Mouse (Mus musculus) right cerebral cortex, adult 18-20 months (tissue): ENCODE measurements around the gene Cbfb.
A peak's percentile ranks its signal among the peaks of the same experiment; 100 is the strongest.

ENCODE experiments used
- DNase-seq: peaks from one replicate; pipeline ENCODE4 v3.0.0; 2022; ENCODE audit warnings: mixed read lengths

The Cbfb gene

DNA sequence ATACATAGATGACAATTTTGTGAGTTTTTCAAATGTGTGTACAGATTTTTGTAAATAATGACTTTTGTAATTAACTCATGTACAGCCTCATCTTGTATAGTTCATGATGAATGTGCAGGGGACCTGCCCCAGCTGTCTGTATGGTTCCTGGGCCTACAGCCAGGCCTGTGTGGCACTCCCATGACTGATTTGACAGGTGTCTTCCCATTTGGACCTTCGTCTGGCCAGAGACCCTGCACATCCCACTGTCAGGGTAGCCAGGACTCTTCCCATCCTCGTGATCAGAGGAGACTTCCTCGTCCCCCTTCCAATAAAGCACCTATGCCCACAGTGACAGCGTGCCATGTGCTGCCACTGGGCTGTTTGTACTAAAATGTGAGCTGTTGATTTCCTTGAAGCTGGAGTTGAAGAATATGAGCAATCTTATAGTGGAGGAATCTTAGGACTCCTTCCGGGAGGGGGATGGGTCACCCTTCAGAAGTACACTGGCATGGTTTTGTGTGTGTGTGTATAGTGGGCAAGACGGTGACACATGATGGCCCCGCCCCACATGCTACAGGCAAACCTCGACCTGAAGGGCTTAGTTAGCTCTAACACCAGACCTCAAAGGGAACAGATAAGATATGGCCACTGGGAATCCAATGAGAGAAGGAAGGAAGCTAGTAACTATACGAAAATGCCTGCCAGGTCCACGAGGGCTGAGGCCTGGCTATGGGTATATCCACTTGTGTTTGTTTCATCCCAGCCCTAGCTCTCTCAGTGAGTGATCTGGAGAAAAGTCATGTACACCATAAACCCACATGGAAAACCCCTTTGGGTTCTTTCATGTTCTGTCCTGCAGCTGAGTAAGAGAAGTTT lies 82.4 kb downstream of the Cbfb start:
- no peak for DNase-seq

GRCm38 (mm10) chr8:105253766-105254151 lies 83.3 kb downstream of the Cbfb start:
- DNase-seq, result no peak

- DNase-seq, result peak; percentile 90
These were observed 83.9 kb downstream of the Cbfb start for GRCm38 (mm10) chr8:105254152-105254965.

DNA sequence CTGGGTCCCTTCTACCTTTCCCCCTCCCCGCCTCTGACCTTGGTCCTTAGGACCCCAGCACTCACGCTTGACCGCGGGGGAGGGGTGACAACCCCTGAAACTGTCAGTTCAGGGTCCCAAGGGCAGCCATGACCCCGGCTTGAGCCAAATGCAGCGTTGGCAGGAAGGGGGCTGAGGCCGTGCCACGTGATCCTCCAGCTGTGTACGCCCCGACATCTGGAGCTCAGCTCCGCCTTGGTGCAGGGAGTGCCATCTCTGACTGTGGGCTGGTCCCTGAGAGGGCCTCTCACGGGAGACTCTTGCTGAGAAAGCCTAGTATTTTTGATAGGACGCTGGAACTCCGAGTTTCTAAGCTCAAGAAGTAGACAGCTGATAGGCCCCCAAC lies 84.5 kb downstream of the Cbfb start, which contains the start of gene B3gnt9:
B3gnt9 (minus strand) TSS at position 188 of the 385 bp plus-strand sequence.
- no peak for DNase-seq

- no peak for DNase-seq
These were observed 87.0 kb downstream of the Cbfb start for GRCm38 (mm10) chr8:105257318-105258114.

DNA sequence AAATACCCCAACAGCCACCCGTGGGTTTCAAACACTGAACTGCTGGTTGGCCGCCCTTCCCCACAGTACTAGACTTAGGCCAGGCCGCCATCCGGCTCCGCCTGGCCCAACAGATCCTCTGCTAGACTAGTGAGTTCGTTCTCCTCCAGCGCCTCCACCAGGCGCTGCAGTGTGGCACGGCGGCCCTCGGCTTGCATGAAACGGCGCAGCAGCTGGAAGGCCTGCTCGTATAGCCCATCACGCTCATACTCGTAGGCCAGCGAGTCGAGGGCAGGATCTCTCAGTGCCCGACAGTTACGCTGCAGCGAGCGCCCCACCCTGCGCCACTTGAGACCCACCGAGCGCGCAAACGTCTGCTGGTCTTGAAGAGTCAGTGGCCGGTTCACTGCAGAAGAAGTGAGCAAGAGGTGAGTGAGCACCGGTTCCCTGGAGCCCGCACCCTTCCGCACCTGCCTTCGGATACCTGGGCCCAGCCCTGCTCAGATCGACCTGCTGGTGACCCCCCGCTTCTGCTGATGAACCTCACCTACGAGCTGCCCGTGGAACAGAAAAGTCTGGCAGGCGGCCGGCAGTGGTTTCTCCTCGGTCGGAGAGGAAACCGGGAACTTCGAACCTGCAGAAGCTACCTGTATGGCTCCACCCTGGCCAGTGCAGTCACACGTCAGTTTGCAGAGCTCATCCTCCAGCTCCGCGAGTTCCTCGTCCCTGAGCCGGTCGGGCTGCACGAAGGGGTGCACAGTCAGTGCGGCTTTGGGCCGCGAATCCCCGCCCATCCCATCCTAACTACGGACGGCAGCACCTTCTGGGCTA lies 88.6 kb downstream of the Cbfb start:
- DNase-seq, result no peak

DNA sequence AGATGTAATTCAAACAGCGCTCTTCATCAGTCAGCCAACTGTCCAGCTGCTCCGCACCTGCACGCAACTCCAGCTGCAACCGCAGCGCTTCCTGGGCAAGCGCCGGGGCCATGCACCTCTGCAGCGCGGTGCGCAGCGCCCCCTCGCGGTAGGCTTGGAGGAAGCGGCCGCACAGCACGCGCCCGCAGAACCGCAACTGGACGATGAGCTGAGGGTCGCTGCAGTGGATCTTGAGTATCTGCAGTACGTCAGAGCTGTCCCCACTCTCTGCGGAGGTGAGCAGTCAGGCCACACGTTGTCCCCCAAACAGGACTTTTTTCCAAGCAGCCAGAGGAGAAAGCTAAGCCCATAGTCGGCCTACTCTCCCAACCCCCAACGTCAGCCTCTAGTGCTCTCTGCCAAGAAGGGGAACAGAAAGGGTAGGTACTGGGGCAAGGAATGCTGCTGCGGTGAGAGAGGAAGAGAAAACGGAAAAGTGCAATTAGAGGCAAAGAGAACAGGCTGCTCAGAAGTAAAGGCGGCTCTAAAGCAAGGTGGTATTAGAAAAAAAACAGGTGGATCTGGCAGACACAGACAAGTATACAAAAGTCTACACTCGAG lies 89.3 kb downstream of the Cbfb start:
- DNase-seq, result peak; percentile 59

DNA sequence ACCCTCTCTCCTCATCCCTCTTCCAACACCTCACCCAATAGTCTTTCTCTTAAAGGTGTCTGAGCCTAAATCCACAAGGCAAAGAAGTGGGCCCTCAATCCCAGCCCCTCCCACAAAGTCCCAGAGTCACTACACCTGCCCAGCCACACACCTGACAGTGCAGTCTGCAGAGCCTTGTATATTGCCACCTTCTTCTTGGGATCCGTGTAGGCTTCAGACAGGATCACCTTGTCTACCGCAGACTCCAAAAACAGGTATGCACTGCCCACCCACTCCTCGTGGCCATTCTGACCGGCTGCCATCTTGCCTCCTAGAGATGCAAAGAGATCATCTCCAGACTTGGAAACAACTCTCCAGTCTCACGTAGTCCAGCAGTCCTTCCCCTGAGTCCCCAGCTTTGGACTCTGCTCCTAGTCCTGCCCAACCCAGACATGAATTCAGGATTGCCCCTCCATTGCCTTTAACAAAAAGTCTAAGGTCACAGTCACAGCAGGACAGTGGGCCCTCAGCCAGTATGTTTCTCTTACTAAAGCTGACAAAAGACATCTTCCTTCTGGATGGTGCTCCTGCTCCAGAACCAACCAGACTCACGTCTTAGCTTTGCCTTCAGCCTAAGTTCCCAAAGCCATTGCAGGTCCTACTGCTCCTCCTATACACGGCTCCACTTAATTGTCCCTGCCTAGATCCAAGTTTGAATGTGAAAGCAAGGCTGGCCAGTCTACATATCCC lies 90.1 kb downstream of the Cbfb start:
- DNase-seq, result no peak

DNA sequence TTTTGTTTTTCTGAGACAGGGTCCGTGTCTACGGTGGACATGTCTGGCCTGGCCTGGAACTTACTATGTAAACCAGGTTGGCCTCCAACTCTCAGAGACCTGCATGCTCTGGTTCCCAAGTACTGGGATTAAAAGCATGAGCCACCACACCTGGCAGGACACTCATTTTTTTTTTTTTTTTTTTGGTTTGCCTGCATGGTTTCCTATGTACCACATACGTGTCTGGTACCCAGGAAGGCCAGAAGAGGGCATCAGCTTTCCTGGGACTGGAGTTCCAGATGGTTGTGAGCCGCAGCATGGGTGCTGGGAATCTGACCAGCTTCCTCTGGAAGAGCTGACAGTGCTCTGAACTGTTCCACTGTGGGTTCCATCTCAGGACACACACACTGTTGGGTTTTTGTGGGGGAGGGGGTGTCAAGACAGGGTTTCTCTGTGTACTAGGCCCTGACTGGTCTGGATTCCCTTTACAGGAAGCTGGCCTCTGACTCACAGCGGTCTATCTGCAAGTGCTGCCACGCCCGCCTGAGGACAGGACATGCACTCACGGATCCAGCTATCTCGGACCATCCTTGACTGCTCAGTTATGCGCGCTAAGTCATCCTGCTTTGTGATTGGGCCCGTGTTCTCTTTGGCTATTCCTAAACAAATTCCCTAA lies 91.0 kb downstream of the Cbfb start:
- DNase-seq, result no peak

DNA sequence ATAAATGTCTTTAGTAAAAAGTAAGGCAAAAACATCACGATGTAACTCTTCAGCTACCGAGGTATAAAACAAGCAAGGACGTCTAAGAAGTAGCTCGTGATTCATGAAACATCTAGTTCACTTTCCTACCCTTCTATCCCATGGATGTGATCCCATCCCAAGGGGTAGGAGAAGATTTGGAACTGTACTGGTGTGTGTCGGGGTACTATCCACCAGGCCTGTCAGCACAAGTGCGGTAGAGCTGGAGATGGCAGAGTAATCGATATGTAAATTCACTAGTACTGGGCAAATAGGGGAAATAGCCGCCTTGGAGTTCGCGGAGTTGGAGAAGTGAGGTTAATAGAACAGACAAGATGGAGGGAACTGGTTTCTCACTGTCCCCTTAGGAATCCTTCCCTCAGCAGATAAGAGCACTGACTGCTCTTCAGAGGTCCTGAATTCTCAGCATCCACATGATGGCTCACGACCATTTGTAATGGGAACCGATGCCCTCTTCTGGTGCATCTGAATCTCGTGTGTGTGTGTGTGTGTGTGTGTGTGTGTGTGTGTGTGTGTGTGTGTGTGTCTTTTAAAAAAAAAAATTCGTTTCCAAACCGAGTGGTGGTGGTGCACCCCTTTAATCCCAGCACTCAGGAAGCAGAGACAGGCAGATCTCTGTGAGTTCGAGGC lies 92.9 kb downstream of the Cbfb start:
- DNase-seq, result no peak

DNA sequence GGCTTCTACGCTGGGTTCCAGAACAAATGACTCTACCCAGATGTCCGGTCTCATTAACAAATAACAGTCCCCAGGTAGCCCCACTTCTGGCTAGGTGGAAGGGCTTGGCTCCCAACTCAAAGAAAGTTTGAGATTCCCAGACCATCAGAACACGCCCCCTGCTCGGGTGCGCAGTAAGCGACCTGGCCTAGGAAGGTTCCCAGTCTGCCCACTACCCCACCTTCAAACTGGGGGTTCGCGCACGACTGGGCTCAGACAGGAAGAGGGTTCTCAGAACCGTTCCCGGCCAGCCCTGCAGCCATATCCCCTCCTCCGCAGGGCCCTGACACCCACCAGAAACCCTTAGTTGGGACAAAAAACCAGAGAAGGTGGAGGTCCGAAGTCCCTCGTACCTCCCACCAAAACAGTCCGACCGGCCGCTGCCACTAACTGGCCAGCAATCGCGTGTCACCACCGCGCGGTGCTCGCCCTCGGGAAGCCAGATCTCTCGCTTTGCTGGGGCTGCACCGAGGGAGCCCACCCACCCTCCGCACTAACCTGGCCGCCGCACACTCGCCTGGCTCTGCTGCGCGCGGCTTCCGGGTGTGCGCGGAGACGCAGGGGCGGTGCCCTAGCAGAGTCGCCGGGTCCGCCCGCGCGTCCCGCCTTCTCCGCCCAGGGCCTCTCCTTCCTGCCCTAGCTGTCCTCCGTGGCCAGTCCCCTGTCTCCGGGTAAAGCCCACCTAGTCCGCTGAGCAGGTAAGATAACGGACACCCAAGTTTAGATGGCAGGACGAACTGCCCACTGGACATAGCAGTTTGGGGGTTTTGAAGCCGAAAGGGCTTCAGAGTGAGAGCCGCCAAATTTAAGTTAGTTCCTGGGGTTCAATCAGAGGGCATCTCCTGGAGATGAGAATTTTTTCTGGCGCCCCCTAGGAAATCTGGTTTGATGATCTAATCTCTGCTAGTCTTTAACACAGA lies 93.8 kb downstream of the Cbfb start, which contains the start of the genes Tradd and Fbxl8:
Tradd (minus strand) TSS at position 586 of the 959 bp plus-strand sequence.
Fbxl8 (plus strand) TSS at position 625 of the 959 bp plus-strand sequence.
- DNase-seq, result no peak

- DNase-seq, result no peak
These were observed 94.7 kb downstream of the Cbfb start for GRCm38 (mm10) chr8:105265128-105265527.

GRCm38 (mm10) chr8:105266775-105267174 lies 96.3 kb downstream of the Cbfb start:
- DNase-seq, result no peak
